14 mouse cellular contexts compared by ENCODE assay signal in genomic region chr7:83812581-83812980, GRCm38 (mm10). TPM values are rescaled to one million over a fixed set of nuclear protein-coding genes. Genes with fewer than 3 reads are reported as not detected.
DNase-seq lines count a peak whose midpoint lies in the region; ATAC-seq and TF ChIP-seq lines count a peak whose summit lies in the region.
"Had no signal": no experiment of that assay in that cellular context is flagged by ENCODE, and none has a peak within 500 bp of the region (broad histone marks: within the 10 kb centered on the region; RNA-seq: fewer than 3 reads in every experiment).

No protein-coding gene starts in this region.

- H3K9me3 ChIP-seq in intestine, embryonic 14.5 days (ENCODE audit: control insufficient read depth, low read length): no peaks in the 10 kb centered on the region
- no peaks in the 10 kb centered on the region for H3K9me3 ChIP-seq in intestine, postnatal 0 days (ENCODE audit: control insufficient read depth)
- H3K9me3 ChIP-seq in midbrain, embryonic 11.5 days (ENCODE audit: control insufficient read depth, low read length): no peaks in the 10 kb centered on the region; the same call in 1 of the 2 replicates
- H3K9me3 ChIP-seq in midbrain, embryonic 16.5 days (replicated peaks; ENCODE audit: control insufficient read depth, low read length, poor library complexity, severe bottlenecking): no peaks in the 10 kb centered on the region
- no peaks in the 10 kb centered on the region for H3K9me3 ChIP-seq in stomach, embryonic 16.5 days (replicated peaks; ENCODE audit: control insufficient read depth, low read length)
- H3K9me3 ChIP-seq: forebrain, embryonic 15.5 days had no signal

- no peak for TF ChIP-seq POLR2A in heart, adult 2 months (IDR thresholded peaks at IDR 0.05; ENCODE audit: insufficient read depth, low read depth, low read length)

- ATAC-seq in intestine, embryonic 14.5 days (replicated peaks; ENCODE audit: low FRiP score, low TSS enrichment, low read depth): no peak
- ATAC-seq in intestine, postnatal 0 days: no peak
- ATAC-seq in midbrain, embryonic 11.5 days (ENCODE audit: low FRiP score): no peak
- no peak for ATAC-seq in midbrain, embryonic 16.5 days
- ATAC-seq in stomach, embryonic 16.5 days (ENCODE audit: insufficient read depth, low FRiP score): no peak
- ATAC-seq in megakaryocyte-erythroid progenitor cell, adult 5-6 weeks (replicated peaks; ENCODE audit: low FRiP score, low TSS enrichment, poor library complexity, severe bottlenecking): no peak
- ATAC-seq: forebrain, embryonic 15.5 days; inflammation-experienced regulatory T-cells, adult 6 months had no signal

- DNase-seq in heart, adult 11 months: peak; percentile 78
- DNase-seq in heart, adult 2 months: no peak
- DNase-seq in intestine, embryonic 14.5 days (ENCODE audit: low spot score): no peak
- DNase-seq in midbrain, embryonic 11.5 days (ENCODE audit: low spot score, missing footprints): peak; percentile 79
- DNase-seq: gastrocnemius, postnatal 25 days; right cerebral cortex, postnatal 14 days; thymus, postnatal 25 days had no signal

- peaks cover 19% of the 10 kb centered on the region for H3K4me1 ChIP-seq in heart, adult 2 months (ENCODE audit: control insufficient read depth, insufficient read depth, low read length)
- H3K4me1 ChIP-seq in intestine, embryonic 14.5 days (replicated peaks; ENCODE audit: control insufficient read depth, insufficient read depth, low read length): peaks cover 26% of the 10 kb centered on the region
- no peaks in the 10 kb centered on the region for H3K4me1 ChIP-seq in intestine, postnatal 0 days (replicated peaks; ENCODE audit: control insufficient read depth, insufficient read depth, low read length)
- H3K4me1 ChIP-seq in midbrain, embryonic 11.5 days (ENCODE audit: control insufficient read depth, insufficient read depth, low read length): peaks cover 18% of the 10 kb centered on the region
- peaks cover 13% of the 10 kb centered on the region for H3K4me1 ChIP-seq in midbrain, embryonic 16.5 days (ENCODE audit: control insufficient read depth, insufficient read depth, low read length)
- H3K4me1 ChIP-seq in stomach, embryonic 16.5 days (ENCODE audit: control insufficient read depth, insufficient read depth, low read length): peaks cover 20% of the 10 kb centered on the region

- intact Hi-C loops in heart, adult 2 months (cut with DNase I): loop anchor here (5.0 kb wide), 1 partner anchor 945 kb away; the partner anchor contains the start of gene Mex3b

- no peak overlapping the region for H3K4me3 ChIP-seq in heart, adult 2 months
- no peak overlapping the region for H3K4me3 ChIP-seq in intestine, embryonic 14.5 days (ENCODE audit: low read depth, low read length)
- H3K4me3 ChIP-seq in intestine, postnatal 0 days (ENCODE audit: low read depth, low read length): no peak overlapping the region
- H3K4me3 ChIP-seq in midbrain, embryonic 11.5 days (ENCODE audit: low read depth, low read length): no peak overlapping the region
- no peak overlapping the region for H3K4me3 ChIP-seq in midbrain, embryonic 16.5 days (ENCODE audit: low read depth, low read length)
- no peak overlapping the region for H3K4me3 ChIP-seq in stomach, embryonic 16.5 days (replicated peaks; ENCODE audit: low read length)
- H3K4me3 ChIP-seq: forebrain, embryonic 15.5 days had no signal

- no peak overlapping the region for H3K9ac ChIP-seq in heart, adult 2 months (ENCODE audit: low read depth, low read length)
- H3K9ac ChIP-seq in intestine, embryonic 14.5 days (ENCODE audit: low read length): no peak overlapping the region
- no peak overlapping the region for H3K9ac ChIP-seq in intestine, postnatal 0 days (ENCODE audit: low read depth, low read length)
- H3K9ac ChIP-seq in midbrain, embryonic 11.5 days (ENCODE audit: low read length): no peak overlapping the region
- no peak overlapping the region for H3K9ac ChIP-seq in midbrain, embryonic 16.5 days (ENCODE audit: low read depth, low read length)
- H3K9ac ChIP-seq in stomach, embryonic 16.5 days (ENCODE audit: low read length): no peak overlapping the region
- H3K9ac ChIP-seq: forebrain, embryonic 15.5 days had no signal

- no peaks in the 10 kb centered on the region for H3K79me2 ChIP-seq in heart, adult 2 months (replicated peaks; ENCODE audit: control insufficient read depth, insufficient read depth, low read length)

- H3K27ac ChIP-seq in heart, adult 2 months: no peak overlapping the region
- peak overlapping the region; percentile 80; the same call in 1 of the 2 replicates for H3K27ac ChIP-seq in intestine, embryonic 14.5 days (ENCODE audit: low read depth)
- H3K27ac ChIP-seq in intestine, postnatal 0 days (ENCODE audit: low read depth, low read length): no peak overlapping the region
- no peak overlapping the region for H3K27ac ChIP-seq in midbrain, embryonic 11.5 days (ENCODE audit: low read depth, low read length)
- H3K27ac ChIP-seq in midbrain, embryonic 16.5 days (ENCODE audit: low read length): no peak overlapping the region
- peak overlapping the region; percentile 75; the same call in 1 of the 2 replicates for H3K27ac ChIP-seq in stomach, embryonic 16.5 days (ENCODE audit: low read length)
- H3K27ac ChIP-seq: forebrain, embryonic 15.5 days had no signal

- no peak for TF ChIP-seq CTCF in heart, adult 2 months (IDR thresholded peaks at IDR 0.05)
- no peak for TF ChIP-seq CTCF in intestine, postnatal 0 days (IDR thresholded peaks at IDR 0.05; ENCODE audit: low read depth)

- no peak overlapping the region for H3K4me2 ChIP-seq in intestine, embryonic 14.5 days (ENCODE audit: low read length)
- no peak overlapping the region for H3K4me2 ChIP-seq in intestine, postnatal 0 days (replicated peaks; ENCODE audit: low read depth)
- no peak overlapping the region for H3K4me2 ChIP-seq in midbrain, embryonic 11.5 days
- no peak overlapping the region for H3K4me2 ChIP-seq in midbrain, embryonic 16.5 days (ENCODE audit: low read length)
- no peak overlapping the region for H3K4me2 ChIP-seq in stomach, embryonic 16.5 days (ENCODE audit: low read depth, low read length)
- H3K4me2 ChIP-seq: forebrain, embryonic 15.5 days had no signal

- WGBS in heart, adult 2 months: 75% methylated on average over 10 of the region's 10 CpGs
- WGBS in intestine, embryonic 14.5 days: 78% methylated on average over 10 of the region's 10 CpGs
- 79% methylated on average over 10 of the region's 10 CpGs for WGBS in intestine, postnatal 0 days
- 78% methylated on average over 10 of the region's 10 CpGs for WGBS in midbrain, embryonic 11.5 days
- WGBS in midbrain, embryonic 16.5 days: 80% methylated on average over 10 of the region's 10 CpGs
- WGBS in stomach, embryonic 16.5 days: 85% methylated on average over 10 of the region's 10 CpGs

- no peaks in the 10 kb centered on the region; the same call in 1 of the 2 replicates for H3K36me3 ChIP-seq in heart, adult 2 months (ENCODE audit: control insufficient read depth, insufficient read depth, low read length)
- H3K36me3 ChIP-seq in intestine, embryonic 14.5 days (ENCODE audit: control insufficient read depth, insufficient read depth, low read length): no peaks in the 10 kb centered on the region
- H3K36me3 ChIP-seq in intestine, postnatal 0 days (ENCODE audit: control insufficient read depth, insufficient read depth): no peaks in the 10 kb centered on the region
- H3K36me3 ChIP-seq in midbrain, embryonic 11.5 days (ENCODE audit: control insufficient read depth, insufficient read depth, low read length): no peaks in the 10 kb centered on the region
- H3K36me3 ChIP-seq in midbrain, embryonic 16.5 days (ENCODE audit: control insufficient read depth, insufficient read depth, low read length): no peaks in the 10 kb centered on the region
- no peaks in the 10 kb centered on the region for H3K36me3 ChIP-seq in stomach, embryonic 16.5 days (ENCODE audit: control insufficient read depth, insufficient read depth, low read length)
- H3K36me3 ChIP-seq: forebrain, embryonic 15.5 days had no signal

- H3K27me3 ChIP-seq in heart, adult 2 months (ENCODE audit: control insufficient read depth, insufficient read depth, low read length): no peaks in the 10 kb centered on the region
- H3K27me3 ChIP-seq in intestine, embryonic 14.5 days (replicated peaks; ENCODE audit: control insufficient read depth, insufficient read depth, low read length): no peaks in the 10 kb centered on the region
- no peaks in the 10 kb centered on the region for H3K27me3 ChIP-seq in intestine, postnatal 0 days (replicated peaks; ENCODE audit: control insufficient read depth, insufficient read depth, low read length)
- H3K27me3 ChIP-seq in midbrain, embryonic 11.5 days (ENCODE audit: control insufficient read depth, insufficient read depth, low read length): no peaks in the 10 kb centered on the region
- no peaks in the 10 kb centered on the region for H3K27me3 ChIP-seq in midbrain, embryonic 16.5 days (ENCODE audit: control insufficient read depth, insufficient read depth, low read depth, low read length)
- no peaks in the 10 kb centered on the region for H3K27me3 ChIP-seq in stomach, embryonic 16.5 days (ENCODE audit: control insufficient read depth, insufficient read depth, low read length)
- H3K27me3 ChIP-seq: forebrain, embryonic 15.5 days had no signal

- TF ChIP-seq EP300 in heart, adult 2 months (IDR thresholded peaks at IDR 0.05; ENCODE audit: insufficient read depth, low read depth, low read length): no peak

RNA-seq across cellular contexts. Expression of gene Cfap161, which starts 17.9 kb away (rescaled TPM):
- total RNA-seq in heart, adult 2 months (2021): not detected
- 0.35 and 0.50 TPM in 2 replicates for polyA plus RNA-seq in heart, adult 2 months (2012; rRNA removed)
- 0.17 and 0.45 TPM in 2 replicates for polyA plus RNA-seq in intestine, embryonic 14.5 days (2014; fragmentation: Nextera tagmentation; extraction: Ambion mirVana)
- not detected in 2 replicates for polyA plus RNA-seq in intestine, postnatal 0 days (2015; fragmentation: Nextera tagmentation; extraction: Ambion mirVana)
- not detected in 2 replicates for polyA plus RNA-seq in midbrain, embryonic 11.5 days (2014; fragmentation: Nextera tagmentation; extraction: Ambion mirVana)
- 1.8 and 2.3 TPM in 2 replicates for polyA plus RNA-seq in midbrain, embryonic 16.5 days (2015; fragmentation: Nextera tagmentation; extraction: Ambion mirVana)
- 0.44 TPM in 1 of 2 replicates, not detected in the other for polyA plus RNA-seq in stomach, embryonic 16.5 days (2015; fragmentation: Nextera tagmentation; extraction: Ambion mirVana)
- total RNA-seq in megakaryocyte-erythroid progenitor cell, adult 5-6 weeks (2014; fragmentation: Nextera tagmentation): not detected in 2 replicates
- not detected in 2 replicates for total RNA-seq in megakaryocyte-erythroid progenitor cell, adult 5-6 weeks (2017)
- total RNA-seq: gastrocnemius, postnatal 25 days had no signal
- polyA plus RNA-seq: adrenal gland, adult 2 months; inflammation-experienced regulatory T-cells, adult 6 months had no signal

Comparison
In these comparisons a context has a peak if more than half of its experiments do, and no peak if none do; other contexts are left out.
1. DNase-seq: peak in heart, adult 11 months (single experiment) and midbrain, embryonic 11.5 days (single experiment); none in heart, adult 2 months (0 of 2) and intestine, embryonic 14.5 days (single experiment).
2. H3K27ac ChIP-seq: peak in intestine, embryonic 14.5 days (single experiment) and stomach, embryonic 16.5 days (single experiment); none in heart, adult 2 months (single experiment), intestine, postnatal 0 days (single experiment), midbrain, embryonic 11.5 days (single experiment) and midbrain, embryonic 16.5 days (single experiment).